Mouse (Mus musculus): ENCODE results near the gene Rimbp2. TPM values are rescaled to one million over a fixed set of nuclear protein-coding genes. Genes with fewer than 3 reads are reported as not detected.

Gene Rimbp2
- polyA plus RNA-seq, 1 experiment from 2014 or later: 5.1 TPM

DNA sequence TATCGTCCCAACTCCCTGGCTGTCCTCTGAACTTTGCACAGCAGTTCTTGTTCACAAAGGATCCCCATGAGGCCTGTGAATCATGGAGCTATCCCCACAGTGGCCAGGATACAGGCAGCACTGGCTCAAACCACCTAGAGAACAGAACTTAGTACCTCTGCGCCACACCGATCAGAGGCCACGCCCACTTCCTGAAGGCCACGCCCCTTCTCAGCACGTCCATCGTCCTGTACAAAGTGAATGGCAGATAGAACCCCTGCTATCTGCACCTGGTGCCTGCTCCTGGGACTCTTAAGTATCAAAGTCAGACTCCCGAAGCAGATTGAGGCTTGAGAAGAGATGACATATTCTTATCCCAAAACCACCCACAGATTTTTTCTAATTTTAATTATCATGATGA is 242.7 kb downstream of the Rimbp2 start:
- no peaks in the 10 kb centered on the region for H3K27me3 ChIP-seq (ENCODE audit: control insufficient read depth, insufficient read depth, low read length)
- DNase-seq: no peak
- H3K27ac ChIP-seq (replicated peaks; ENCODE audit: low read depth, low read length): no peak overlapping the region
- H3K36me3 ChIP-seq (ENCODE audit: control insufficient read depth, insufficient read depth, low read length): no peaks in the 10 kb centered on the region
- no peak overlapping the region for H3K4me2 ChIP-seq (ENCODE audit: low read length)
- H3K9me3 ChIP-seq (ENCODE audit: control insufficient read depth, low read length): no peaks in the 10 kb centered on the region
- no peak overlapping the region for H3K9ac ChIP-seq (replicated peaks; ENCODE audit: low read length)
- H3K4me1 ChIP-seq (ENCODE audit: control insufficient read depth, insufficient read depth, low read length): no peaks in the 10 kb centered on the region
- ATAC-seq (ENCODE audit: low FRiP score, low TSS enrichment): no peak
- 27% methylated on average over 8 of the region's 8 CpGs for WGBS
- no peak overlapping the region for H3K4me3 ChIP-seq (replicated peaks; ENCODE audit: low read depth, low read length)

GRCm38 (mm10) chr5:128708929-128709328 is 244.4 kb downstream of the Rimbp2 start:
- Histone ChIP-seq H3K9ac (replicated peaks; ENCODE audit: low read length) (no peak overlapping the region), H3K27ac (replicated peaks; ENCODE audit: low read depth, low read length) (no peak overlapping the region), H3K27me3 (ENCODE audit: control insufficient read depth, insufficient read depth, low read length) (no peaks in the 10 kb centered on the region), H3K4me1 (ENCODE audit: control insufficient read depth, insufficient read depth, low read length) (no peaks in the 10 kb centered on the region), H3K4me3 (replicated peaks; ENCODE audit: low read depth, low read length) (no peak overlapping the region), H3K36me3 (ENCODE audit: control insufficient read depth, insufficient read depth, low read length) (no peaks in the 10 kb centered on the region), H3K4me2 (ENCODE audit: low read length) (no peak overlapping the region), H3K9me3 (ENCODE audit: control insufficient read depth, low read length) (no peaks in the 10 kb centered on the region)
- no peak for ATAC-seq (ENCODE audit: low FRiP score, low TSS enrichment)
- 68% methylated on average over 5 of the region's 5 CpGs for WGBS
- no peak for DNase-seq

Other genes with a start within 250 kb of the Rimbp2 start
- gene Stx2, start 55.1 kb upstream of the Rimbp2 start, polyA plus RNA-seq (2014; fragmentation: Nextera tagmentation; extraction: Ambion mirVana): 10.4 and 15.6 TPM in 2 replicates
- gene Ran, start 66.6 kb upstream of the Rimbp2 start, polyA plus RNA-seq (2014; fragmentation: Nextera tagmentation; extraction: Ambion mirVana): 391 and 451 TPM in 2 replicates
- gene Adgrd1, start 143.3 kb upstream of the Rimbp2 start, polyA plus RNA-seq (2014; fragmentation: Nextera tagmentation; extraction: Ambion mirVana): 0.07 and 0.19 TPM in 2 replicates

Measured in midbrain, embryonic 14.5 days (tissue).